Mouse (Mus musculus) heart, embryonic 14.5 days (tissue): ENCODE results near the gene Baiap2. TPM values are rescaled to one million over a fixed set of nuclear protein-coding genes. Genes with fewer than 3 reads are reported as not detected.

Experiments
- ATAC-seq: fragments of 200-750 bp; cut with Nextera tagmentation; 2 replicates; pipeline ENCODE4 v1.8.0; 2017; ENCODE audit warnings: low read depth, moderate TSS enrichment; ENCODE audit not compliant: insufficient number of reproducible peaks, insufficient read depth, low FRiP score
- H3K27ac ChIP-seq, 2 experiments: fragments of 200-500 bp in 1 of 2; fragments of 300-500 bp in 1 of 2; sonication (generic) in 1 of 2; replicated peaks in 1 of 2; 2 replicates each; pipeline ENCODE4 v1.5.1; 2012 to 2014; ENCODE audit warnings: low read depth in 2 of 2, low read length in 2 of 2, control low read depth in 1 of 2, mild to moderate bottlenecking in 1 of 2, mixed read lengths in 1 of 2; ENCODE audit not compliant: control insufficient read depth in 1 of 2, insufficient read depth in 1 of 2
- H3K27me3 ChIP-seq: fragments of 300-500 bp; sonication (generic); 2 replicates; pipeline ENCODE4 v1.6.1; 2014; ENCODE audit warnings: mild to moderate bottlenecking, low read length, control low read depth; ENCODE audit not compliant: control insufficient read depth, insufficient read depth
- H3K36me3 ChIP-seq: fragments of 300-500 bp; sonication (generic); 2 replicates; pipeline ENCODE4 v1.6.1; 2014; ENCODE audit warnings: mild to moderate bottlenecking, control low read depth, low read length, mixed read lengths; ENCODE audit not compliant: control insufficient read depth, insufficient read depth
- H3K4me1 ChIP-seq, 2 experiments: fragments of 200-500 bp in 1 of 2; fragments of 300-500 bp in 1 of 2; sonication (generic) in 1 of 2; 2 replicates each; pipeline ENCODE4 v1.6.1; 2012 to 2014; ENCODE audit warnings: low read length in 2 of 2, control low read depth in 1 of 2, mixed read lengths in 1 of 2; ENCODE audit not compliant: control insufficient read depth in 2 of 2, insufficient read depth in 2 of 2
- H3K4me2 ChIP-seq: fragments of 300-500 bp; sonication (generic); 2 replicates; pipeline ENCODE4 v1.6.1; 2014; ENCODE audit warnings: mild to moderate bottlenecking, low read length
- H3K4me3 ChIP-seq, 2 experiments: fragments of 200-500 bp in 1 of 2; fragments of 300-500 bp in 1 of 2; sonication (generic) in 1 of 2; 2 replicates each; pipeline ENCODE4 v1.5.1; 2012 to 2014; ENCODE audit warnings: low read length in 2 of 2, mild to moderate bottlenecking in 2 of 2, control low read depth in 1 of 2, low read depth in 1 of 2, moderate library complexity in 1 of 2; ENCODE audit not compliant: control insufficient read depth in 1 of 2, insufficient read depth in 1 of 2
- H3K9ac ChIP-seq: fragments of 300-500 bp; sonication (generic); 2 replicates; pipeline ENCODE4 v1.6.1; 2014; ENCODE audit warnings: mild to moderate bottlenecking, low read length
- H3K9me3 ChIP-seq: fragments of 300-500 bp; sonication (generic); 2 replicates; pipeline ENCODE4 v1.6.1; 2016; ENCODE audit warnings: low read length, control low read depth; ENCODE audit not compliant: control insufficient read depth
- WGBS: fragments of 180-500 bp; shearing (Covaris S2); extraction: QIAGEN DNeasy Blood & Tissue Kit; methylation state at CpG from one replicate; pipeline ENCODE4 v1.1.7; 2014; 5-methylcytosine and 5-hydroxymethylcytosine counted together
- polyA plus RNA-seq: library from polyadenylated mRNA; unstranded; fragments of >200 nt; fragmentation: Nextera tagmentation; extraction: Ambion mirVana; gene quantifications from 2 replicates; pipeline ENCODE4 v1.2.1, GENCODE M21; 2014

Baiap2 gene
- polyA plus RNA-seq, 1 experiment from 2014 or later, result 13.2 TPM

DNA sequence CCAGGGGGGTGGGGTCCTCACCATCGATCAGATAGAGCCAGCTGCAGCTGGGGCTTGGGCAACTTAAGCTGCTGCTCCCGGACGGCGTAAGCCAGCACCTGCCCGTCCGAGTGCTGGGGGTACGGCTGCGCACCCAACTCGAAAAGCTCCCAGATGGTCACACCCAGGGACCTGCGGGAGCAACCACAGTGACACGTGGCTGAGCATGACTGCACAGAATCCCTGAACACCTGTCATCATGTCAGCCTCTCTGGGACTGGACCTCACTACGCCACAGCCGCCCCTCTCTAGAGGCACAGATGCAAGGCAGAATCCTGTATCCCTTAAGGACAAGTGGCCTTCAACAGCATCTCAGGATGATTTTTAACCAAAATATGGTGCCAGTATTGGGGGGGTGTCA, 70.1 kb downstream of the Baiap2 start:
- Histone ChIP-seq H3K4me3 (no peak overlapping the region), H3K36me3 (no peaks in the 10 kb centered on the region), H3K4me2 (no peak overlapping the region), H3K27ac (no peak overlapping the region), H3K4me1 (peaks cover 12 to 24% of the 10 kb centered on the region in 2 experiments), H3K27me3 (peaks cover 9% of the 10 kb centered on the region), H3K9me3 (no peaks in the 10 kb centered on the region), H3K9ac (no peak overlapping the region)
- 81% methylated on average over 13 of the region's 13 CpGs for WGBS
- ATAC-seq, result no peak

DNA sequence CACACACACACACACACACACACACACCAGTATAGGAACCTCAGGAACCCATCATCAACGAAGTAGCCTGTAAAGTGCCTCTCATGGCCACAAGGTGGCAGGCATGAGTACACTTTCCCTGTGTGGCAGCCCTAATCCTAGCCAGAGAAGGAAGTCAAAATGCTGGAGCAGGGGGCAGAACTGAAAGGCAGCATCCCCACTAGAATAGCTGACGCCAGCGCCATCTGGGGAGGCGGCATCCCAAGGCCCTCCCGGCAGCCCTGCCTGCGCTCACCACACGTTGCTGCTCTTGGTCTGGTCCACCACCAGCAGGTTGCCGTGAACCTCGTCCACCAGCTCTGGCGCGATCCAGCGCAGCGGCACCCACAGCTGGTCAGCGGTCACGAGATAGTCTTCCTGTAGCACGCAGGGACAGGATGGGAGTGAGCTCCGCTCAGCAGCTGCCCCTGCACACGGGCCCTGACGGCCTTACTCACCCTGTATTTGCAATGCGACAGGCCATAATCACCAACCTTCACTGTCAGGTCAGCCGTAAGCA, 70.7 kb downstream of the Baiap2 start:
- Histone ChIP-seq H3K4me1 (peaks cover 14 to 24% of the 10 kb centered on the region in 2 experiments), H3K36me3 (no peaks in the 10 kb centered on the region), H3K4me3 (peak overlapping the region; percentile 39 to 40), H3K9ac (peak overlapping the region; percentile 66), H3K27me3 (peaks cover 9% of the 10 kb centered on the region), H3K4me2 (peak overlapping the region; percentile 75), H3K9me3 (no peaks in the 10 kb centered on the region), H3K27ac (no peak overlapping the region)
- 8% methylated on average over 21 of the region's 21 CpGs for WGBS
- ATAC-seq, result peak; percentile 51; the same call in 1 of the 2 replicates

- Histone ChIP-seq H3K9me3 (no peaks in the 10 kb centered on the region), H3K9ac (no peak overlapping the region; the same call in 1 of the 2 replicates), H3K4me2 (no peak overlapping the region), H3K36me3 (no peaks in the 10 kb centered on the region), H3K27me3 (peaks cover 9% of the 10 kb centered on the region), H3K27ac (no peak overlapping the region), H3K4me1 (peaks cover 14 to 24% of the 10 kb centered on the region in 2 experiments), H3K4me3 (no peak overlapping the region)
- WGBS, result 89% methylated on average over 4 of the region's 4 CpGs
- no peak for ATAC-seq
These were observed 72.2 kb downstream of the Baiap2 start for GRCm38 (mm10) chr11:120014758-120015157.

DNA sequence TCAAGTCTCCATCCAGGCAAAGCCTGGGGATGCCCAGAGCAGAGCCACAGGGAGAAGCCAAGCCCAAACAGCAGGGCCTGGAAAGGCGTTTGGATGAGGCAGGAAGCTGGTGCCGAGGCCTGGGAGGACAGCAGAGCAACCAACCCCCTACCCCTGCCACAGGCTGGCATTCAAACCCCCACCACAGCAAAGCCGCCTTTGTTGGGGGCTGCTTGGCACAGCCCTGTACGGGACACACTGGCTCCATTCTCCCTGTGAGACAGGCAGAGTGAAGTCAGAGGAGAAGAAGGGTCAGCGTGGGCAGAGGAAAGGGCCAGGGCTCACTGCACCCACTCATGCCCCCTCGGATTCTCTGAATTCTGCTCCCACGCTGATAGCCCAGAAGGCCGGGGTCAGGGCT, 74.4 kb downstream of the Baiap2 start:
- Histone ChIP-seq H3K27me3 (no peaks in the 10 kb centered on the region), H3K36me3 (no peaks in the 10 kb centered on the region), H3K9me3 (no peaks in the 10 kb centered on the region), H3K9ac (no peak overlapping the region), H3K4me1 (peaks cover 11 to 17% of the 10 kb centered on the region in 2 experiments), H3K4me3 (no peak overlapping the region), H3K4me2 (no peak overlapping the region), H3K27ac (no peak overlapping the region)
- WGBS, result 90% methylated on average over 8 of the region's 8 CpGs
- ATAC-seq, result no peak

DNA sequence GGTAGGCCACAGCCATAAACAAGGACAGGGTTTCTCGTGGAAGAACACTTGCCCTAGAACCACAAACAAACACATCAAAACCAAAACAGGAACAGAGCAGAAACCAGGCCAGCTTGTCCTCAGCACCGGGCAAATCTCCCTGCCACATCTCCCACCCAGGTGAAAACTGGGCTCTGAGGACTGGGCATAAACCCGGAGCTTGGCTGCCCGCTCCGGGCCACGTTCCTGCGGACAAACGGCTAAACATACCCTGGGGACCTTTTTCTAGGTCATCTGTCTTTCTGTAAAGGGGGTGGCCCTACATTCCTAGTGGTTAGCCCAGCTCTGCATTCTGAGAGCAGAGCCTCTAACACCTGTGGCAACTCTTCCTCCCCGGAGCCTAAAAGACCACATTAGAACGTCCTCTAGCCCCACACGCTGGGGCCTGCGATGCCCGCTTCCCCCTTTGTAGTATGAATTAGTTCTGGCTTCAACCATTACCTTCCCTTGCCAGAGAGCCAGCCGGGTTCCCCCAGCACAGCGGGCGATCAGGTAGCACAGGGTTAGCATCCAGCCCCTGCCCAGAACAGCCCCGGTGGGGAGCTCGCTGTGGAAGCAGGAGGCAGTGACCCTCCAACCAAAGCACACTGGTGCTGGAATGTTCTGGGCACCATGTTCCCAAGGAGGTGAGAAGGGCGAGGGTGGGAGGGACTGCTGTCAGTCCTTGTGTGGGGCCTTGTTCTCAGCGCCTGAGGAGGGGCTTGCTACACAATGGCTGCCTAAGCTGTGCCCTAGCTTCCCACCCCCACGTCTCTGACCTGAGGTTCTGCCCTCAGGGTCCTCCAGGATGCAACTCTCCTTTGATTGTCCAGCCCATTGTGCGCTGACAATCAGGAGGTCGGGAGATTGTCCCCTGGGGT, 77.2 kb downstream of the Baiap2 start:
- H3K9ac ChIP-seq, result no peak overlapping the region
- H3K9me3 ChIP-seq, result no peaks in the 10 kb centered on the region
- no peak for ATAC-seq
- no peak overlapping the region for H3K4me3 ChIP-seq
- H3K4me2 ChIP-seq, result no peak overlapping the region
- H3K27ac ChIP-seq, result no peak overlapping the region
- no peaks in the 10 kb centered on the region for H3K36me3 ChIP-seq
- peaks cover 7% of the 10 kb centered on the region in 2 experiments for H3K4me1 ChIP-seq
- 75% methylated on average over 23 of the region's 23 CpGs for WGBS
- no peaks in the 10 kb centered on the region for H3K27me3 ChIP-seq

DNA sequence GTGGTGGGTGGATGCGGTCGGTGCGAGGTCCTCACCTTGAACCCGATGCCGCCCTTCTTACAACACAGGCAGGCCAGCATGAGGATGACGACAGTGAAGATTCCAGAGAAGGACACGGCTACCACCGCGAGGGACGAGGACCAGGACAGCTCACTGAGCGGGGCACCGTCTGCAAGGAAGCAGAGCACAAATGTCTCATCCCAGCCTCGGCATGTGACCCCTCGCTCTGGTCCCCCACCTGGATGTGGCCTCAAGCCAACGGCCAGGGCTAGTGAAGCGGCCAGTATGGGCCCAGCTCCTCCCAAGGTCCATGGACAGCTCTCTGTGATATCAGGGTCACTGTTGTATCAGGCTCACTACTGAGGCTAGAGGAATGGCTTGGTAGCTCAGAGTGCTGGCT, 78.8 kb downstream of the Baiap2 start:
- Histone ChIP-seq H3K27ac (no peak overlapping the region), H3K36me3 (no peaks in the 10 kb centered on the region), H3K4me3 (no peak overlapping the region), H3K4me2 (no peak overlapping the region), H3K27me3 (no peaks in the 10 kb centered on the region; the same call in 1 of the 2 replicates), H3K9ac (no peak overlapping the region), H3K4me1 (peaks cover 0 to 3% of the 10 kb centered on the region in 2 experiments; a peak in 1 of 4 replicates), H3K9me3 (no peaks in the 10 kb centered on the region)
- no peak for ATAC-seq
- WGBS, result 85% methylated on average over 16 of the region's 16 CpGs

- Histone ChIP-seq H3K9me3 (no peaks in the 10 kb centered on the region), H3K4me3 (no peak overlapping the region), H3K27ac (no peak overlapping the region), H3K9ac (no peak overlapping the region), H3K27me3 (no peaks in the 10 kb centered on the region; the same call in 1 of the 2 replicates), H3K4me2 (no peak overlapping the region), H3K36me3 (no peaks in the 10 kb centered on the region), H3K4me1 (peaks cover 0 to 3% of the 10 kb centered on the region in 2 experiments; a peak in 1 of 4 replicates)
- ATAC-seq, result no peak
- WGBS, result 60% methylated on average over 8 of the region's 8 CpGs
These were observed 79.7 kb downstream of the Baiap2 start for GRCm38 (mm10) chr11:120022216-120022615.
